Mouse (Mus musculus): ENCODE measurements at regions not wholly inside any gene's neighbourhood (a gene's known extent, or its start where the extent isn't known, plus 50 kb on each side); places are given as distances from the start of the nearest gene placed in this dataset.
A peak's percentile ranks its signal among the peaks of the same experiment; 100 is the strongest.

- H3K36me3 ChIP-seq (ENCODE audit: control insufficient read depth, insufficient read depth, low read length): no peaks in the 10 kb centered on the region
- H3K27me3 ChIP-seq (replicated peaks; ENCODE audit: control insufficient read depth, insufficient read depth, low read length): no peaks in the 10 kb centered on the region
- H3K4me1 ChIP-seq (replicated peaks; ENCODE audit: control insufficient read depth, insufficient read depth, low read length): no peaks in the 10 kb centered on the region
- DNase-seq (ENCODE audit: low spot score) (no peak), ATAC-seq (replicated peaks; ENCODE audit: low FRiP score, low TSS enrichment, low read depth) (no peak)
- H3K9ac ChIP-seq (ENCODE audit: low read length): no peak overlapping the region
- 79% methylated on average over 2 of the region's 2 CpGs for WGBS
- no peak overlapping the region for H3K4me3 ChIP-seq (ENCODE audit: low read depth, low read length)
- H3K9me3 ChIP-seq (ENCODE audit: control insufficient read depth, low read length): no peaks in the 10 kb centered on the region; the same call in 1 of the 2 replicates
- no peak overlapping the region for H3K4me2 ChIP-seq (ENCODE audit: low read length)
- no peak overlapping the region for H3K27ac ChIP-seq (ENCODE audit: low read depth)
These were observed 182.7 kb upstream of the Sox4 start for GRCm38 (mm10) chr13:29136231-29136630.

DNA sequence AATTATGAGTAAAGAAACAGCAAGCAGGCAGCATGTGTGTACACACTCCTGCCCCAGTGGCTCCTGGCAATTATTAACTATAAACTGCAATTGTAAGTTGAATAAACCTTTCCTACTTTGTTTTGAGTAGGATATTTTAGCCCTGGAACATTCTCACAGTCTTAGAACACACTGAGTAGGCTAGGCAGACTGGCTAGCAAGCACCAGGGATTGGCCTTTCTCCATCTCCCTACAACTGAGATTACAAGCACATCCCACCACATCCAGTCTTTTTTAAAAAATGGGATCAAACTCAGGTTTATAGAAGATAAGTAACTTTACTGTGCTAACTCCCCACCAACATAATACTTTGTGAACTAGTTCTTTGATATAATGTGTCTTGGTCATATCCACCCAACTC lies 174.0 kb upstream of the Sox4 start:
- peak; percentile 10 for DNase-seq (ENCODE audit: low spot score)

DNA sequence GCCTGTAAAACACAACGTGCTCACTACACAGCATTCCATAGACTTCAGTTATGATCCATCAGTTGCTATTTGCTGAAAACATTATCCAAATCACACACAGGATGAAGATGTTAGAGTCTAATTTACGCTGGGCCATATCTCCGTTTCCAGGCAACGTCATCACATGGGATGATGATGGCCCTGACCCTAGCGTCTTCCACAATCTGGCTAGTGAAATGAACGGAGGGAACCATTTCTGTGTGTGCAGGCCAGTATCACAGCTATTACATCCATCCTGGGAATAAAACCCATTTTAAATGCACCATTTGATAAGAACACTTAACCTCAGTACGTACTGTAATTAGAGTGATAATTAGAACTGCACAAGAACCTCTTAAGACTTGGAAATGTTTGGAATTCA lies 170.0 kb upstream of the Sox4 start:
- ATAC-seq (replicated peaks; ENCODE audit: low FRiP score, low TSS enrichment, low read depth): no peak
- H3K4me1 ChIP-seq (replicated peaks; ENCODE audit: control insufficient read depth, insufficient read depth, low read length): no peaks in the 10 kb centered on the region
- no peaks in the 10 kb centered on the region for H3K9me3 ChIP-seq (ENCODE audit: control insufficient read depth, low read length)
- no peaks in the 10 kb centered on the region for H3K36me3 ChIP-seq (ENCODE audit: control insufficient read depth, insufficient read depth, low read length)
- H3K27me3 ChIP-seq (replicated peaks; ENCODE audit: control insufficient read depth, insufficient read depth, low read length): no peaks in the 10 kb centered on the region
- H3K9ac ChIP-seq (ENCODE audit: low read length): no peak overlapping the region
- WGBS: 74% methylated on average over 7 of the region's 7 CpGs
- no peak for DNase-seq (ENCODE audit: low spot score)
- H3K27ac ChIP-seq (ENCODE audit: low read depth): no peak overlapping the region
- no peak overlapping the region for H3K4me3 ChIP-seq (ENCODE audit: low read depth, low read length)
- H3K4me2 ChIP-seq (ENCODE audit: low read length): no peak overlapping the region

More for the DNA sequence above, 174.0 kb upstream of the Sox4 start:
- no peaks in the 10 kb centered on the region for H3K9me3 ChIP-seq (ENCODE audit: control insufficient read depth, low read length)
- H3K27me3 ChIP-seq (replicated peaks; ENCODE audit: control insufficient read depth, insufficient read depth, low read length): no peaks in the 10 kb centered on the region
- no peak overlapping the region for H3K4me2 ChIP-seq (ENCODE audit: low read length)
- no peaks in the 10 kb centered on the region for H3K36me3 ChIP-seq (ENCODE audit: control insufficient read depth, insufficient read depth, low read length)
- no peak overlapping the region for H3K4me3 ChIP-seq (ENCODE audit: low read depth, low read length)
- no peak overlapping the region for H3K9ac ChIP-seq (ENCODE audit: low read length)
- ATAC-seq (replicated peaks; ENCODE audit: low FRiP score, low TSS enrichment, low read depth): no peak
- no peaks in the 10 kb centered on the region for H3K4me1 ChIP-seq (replicated peaks; ENCODE audit: control insufficient read depth, insufficient read depth, low read length)
- no peak overlapping the region for H3K27ac ChIP-seq (ENCODE audit: low read depth)

DNA sequence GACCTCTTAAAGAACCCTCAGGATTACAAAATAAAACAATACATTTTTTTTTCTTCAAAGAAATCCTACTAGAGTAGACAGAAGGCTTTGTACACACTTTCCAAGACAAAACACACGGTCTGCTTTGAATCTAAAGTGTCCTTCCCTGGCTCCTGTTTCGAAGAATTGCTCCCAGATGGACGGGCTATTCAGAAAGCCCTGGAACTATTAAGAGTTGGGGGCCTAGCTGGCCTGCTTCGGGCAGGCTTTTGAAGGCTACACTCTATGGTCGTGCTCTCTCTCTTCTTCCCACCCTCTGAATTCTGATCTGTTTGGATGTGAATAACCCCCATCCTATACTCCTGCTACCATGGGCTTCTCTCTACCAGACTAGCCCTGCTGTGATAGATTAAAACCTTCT lies 167.6 kb upstream of the Sox4 start:
- DNase-seq (ENCODE audit: low spot score) (no peak), ATAC-seq (replicated peaks; ENCODE audit: low FRiP score, low TSS enrichment, low read depth) (no peak)
- no peaks in the 10 kb centered on the region for H3K4me1 ChIP-seq (replicated peaks; ENCODE audit: control insufficient read depth, insufficient read depth, low read length)
- H3K27ac ChIP-seq (ENCODE audit: low read depth): no peak overlapping the region
- H3K36me3 ChIP-seq (ENCODE audit: control insufficient read depth, insufficient read depth, low read length): no peaks in the 10 kb centered on the region
- H3K4me2 ChIP-seq (ENCODE audit: low read length): no peak overlapping the region
- H3K27me3 ChIP-seq (replicated peaks; ENCODE audit: control insufficient read depth, insufficient read depth, low read length): no peaks in the 10 kb centered on the region
- H3K9ac ChIP-seq (ENCODE audit: low read length): no peak overlapping the region
- no peaks in the 10 kb centered on the region for H3K9me3 ChIP-seq (ENCODE audit: control insufficient read depth, low read length)
- 89% methylated on average over 5 of the region's 5 CpGs for WGBS
- no peak overlapping the region for H3K4me3 ChIP-seq (ENCODE audit: low read depth, low read length)

- Histone ChIP-seq H3K4me2 (ENCODE audit: low read length) (no peak overlapping the region), H3K4me3 (ENCODE audit: low read depth, low read length) (no peak overlapping the region), H3K27ac (ENCODE audit: low read depth) (no peak overlapping the region), H3K4me1 (replicated peaks; ENCODE audit: control insufficient read depth, insufficient read depth, low read length) (no peaks in the 10 kb centered on the region), H3K36me3 (ENCODE audit: control insufficient read depth, insufficient read depth, low read length) (no peaks in the 10 kb centered on the region), H3K9me3 (ENCODE audit: control insufficient read depth, low read length) (no peaks in the 10 kb centered on the region), H3K27me3 (replicated peaks; ENCODE audit: control insufficient read depth, insufficient read depth, low read length) (no peaks in the 10 kb centered on the region), H3K9ac (ENCODE audit: low read length) (no peak overlapping the region)
- 86% methylated on average over 1 of the region's 1 CpGs for WGBS
- no peak for DNase-seq (ENCODE audit: low spot score)
- ATAC-seq (replicated peaks; ENCODE audit: low FRiP score, low TSS enrichment, low read depth): no peak
These were observed 165.8 kb upstream of the Sox4 start for GRCm38 (mm10) chr13:29119357-29119756.

DNA sequence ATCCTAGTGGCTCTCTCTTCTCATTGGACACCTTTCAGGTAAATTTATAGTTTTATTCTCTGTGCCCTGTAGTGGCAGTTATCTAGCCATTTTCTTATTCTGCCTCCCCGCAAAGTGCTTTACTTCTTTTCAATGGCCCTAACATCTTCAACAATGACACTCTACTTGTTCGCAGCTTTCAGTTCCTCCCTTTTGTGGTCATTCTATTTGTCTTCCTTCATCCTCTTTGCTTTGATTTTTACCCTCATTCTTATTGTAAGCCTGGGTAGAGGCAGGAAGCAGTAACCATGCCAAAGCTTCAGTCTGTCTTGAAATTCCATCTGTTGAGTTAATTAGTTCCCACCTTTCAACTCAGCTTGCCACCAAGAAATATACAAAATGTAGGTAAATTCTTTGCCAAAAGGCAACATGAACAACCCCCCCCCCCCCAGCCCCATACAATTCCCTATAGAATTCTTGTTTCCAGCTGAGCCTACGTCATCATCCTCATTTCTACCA lies 161.5 kb upstream of the Sox4 start:
- Histone ChIP-seq H3K9ac (ENCODE audit: low read length) (no peak overlapping the region), H3K36me3 (ENCODE audit: control insufficient read depth, insufficient read depth, low read length) (no peaks in the 10 kb centered on the region), H3K4me2 (ENCODE audit: low read length) (no peak overlapping the region), H3K4me3 (ENCODE audit: low read depth, low read length) (no peak overlapping the region), H3K27me3 (replicated peaks; ENCODE audit: control insufficient read depth, insufficient read depth, low read length) (no peaks in the 10 kb centered on the region), H3K4me1 (replicated peaks; ENCODE audit: control insufficient read depth, insufficient read depth, low read length) (no peaks in the 10 kb centered on the region), H3K27ac (ENCODE audit: low read depth) (no peak overlapping the region), H3K9me3 (ENCODE audit: control insufficient read depth, low read length) (no peaks in the 10 kb centered on the region)
- no peak for ATAC-seq (replicated peaks; ENCODE audit: low FRiP score, low TSS enrichment, low read depth)
- DNase-seq (ENCODE audit: low spot score): no peak
- 90% methylated on average over 3 of the region's 3 CpGs for WGBS

DNA sequence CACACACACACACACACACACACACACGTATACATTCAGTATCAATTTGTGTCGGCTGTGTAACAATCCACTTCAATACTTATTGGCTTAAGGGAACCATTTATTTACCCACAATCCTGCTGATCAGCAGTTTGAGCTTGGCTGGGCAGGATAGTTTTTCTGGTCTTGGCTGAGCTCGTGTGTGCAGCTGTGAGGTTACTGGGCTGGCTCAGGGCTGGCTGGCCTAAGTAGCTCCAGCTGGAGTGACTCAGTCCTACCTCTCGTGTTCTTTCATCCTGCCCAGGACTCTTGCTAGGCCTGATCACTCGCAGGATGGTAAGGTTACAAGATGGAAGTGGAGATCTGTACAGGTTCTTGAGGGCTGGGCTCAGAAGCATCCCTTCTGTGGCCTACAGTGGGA lies 156.6 kb upstream of the Sox4 start:
- Histone ChIP-seq H3K4me3 (ENCODE audit: low read depth, low read length) (no peak overlapping the region), H3K36me3 (ENCODE audit: control insufficient read depth, insufficient read depth, low read length) (no peaks in the 10 kb centered on the region), H3K4me1 (replicated peaks; ENCODE audit: control insufficient read depth, insufficient read depth, low read length) (no peaks in the 10 kb centered on the region), H3K9me3 (ENCODE audit: control insufficient read depth, low read length) (no peaks in the 10 kb centered on the region), H3K9ac (ENCODE audit: low read length) (no peak overlapping the region), H3K4me2 (ENCODE audit: low read length) (no peak overlapping the region), H3K27me3 (replicated peaks; ENCODE audit: control insufficient read depth, insufficient read depth, low read length) (no peaks in the 10 kb centered on the region), H3K27ac (ENCODE audit: low read depth) (no peak overlapping the region)
- 70% methylated on average over 5 of the region's 5 CpGs for WGBS
- DNase-seq (ENCODE audit: low spot score): no peak
- ATAC-seq (replicated peaks; ENCODE audit: low FRiP score, low TSS enrichment, low read depth): no peak

DNA sequence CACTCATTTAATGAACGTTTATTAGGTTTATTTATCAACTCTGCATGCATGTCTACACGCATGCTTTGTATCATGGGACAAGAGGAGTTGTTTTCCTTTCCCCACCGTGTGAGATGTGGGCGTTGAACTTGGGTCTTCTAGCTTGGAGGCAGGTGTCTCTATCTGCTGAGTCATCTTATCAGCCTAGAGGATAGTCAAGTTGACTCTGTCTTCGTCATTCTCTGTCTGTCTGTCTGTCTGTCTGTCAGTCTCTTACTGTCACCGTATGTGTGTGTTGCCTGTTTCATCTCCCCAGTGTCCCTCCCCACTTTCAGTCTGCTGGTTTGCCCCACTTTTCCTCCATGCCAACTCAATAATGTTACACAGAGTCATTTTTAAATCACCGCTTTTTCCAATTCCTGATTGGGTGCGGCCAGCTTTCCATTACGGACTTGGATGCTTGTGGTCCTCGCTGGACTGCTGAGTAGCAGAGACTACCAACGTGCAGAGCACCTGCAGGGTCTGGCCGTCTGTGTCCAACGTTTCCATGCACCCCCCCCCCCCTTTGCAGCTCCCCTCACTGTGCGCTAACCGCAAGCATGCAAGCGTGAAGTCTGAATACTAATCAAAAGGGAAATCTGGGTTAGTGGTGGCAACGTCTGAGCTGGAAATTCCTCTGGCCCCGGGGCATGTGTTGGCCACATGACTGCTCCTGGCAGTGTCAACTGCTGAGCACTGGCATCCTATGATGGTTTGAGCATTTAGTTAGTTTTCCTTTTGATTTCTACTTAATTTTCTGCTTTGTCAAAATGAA lies 155.7 kb upstream of the Sox4 start:
- Histone ChIP-seq H3K4me2 (ENCODE audit: low read length) (no peak overlapping the region), H3K9me3 (ENCODE audit: control insufficient read depth, low read length) (no peaks in the 10 kb centered on the region), H3K27ac (ENCODE audit: low read depth) (no peak overlapping the region), H3K36me3 (ENCODE audit: control insufficient read depth, insufficient read depth, low read length) (no peaks in the 10 kb centered on the region), H3K9ac (ENCODE audit: low read length) (no peak overlapping the region), H3K4me3 (ENCODE audit: low read depth, low read length) (no peak overlapping the region), H3K4me1 (replicated peaks; ENCODE audit: control insufficient read depth, insufficient read depth, low read length) (no peaks in the 10 kb centered on the region), H3K27me3 (replicated peaks; ENCODE audit: control insufficient read depth, insufficient read depth, low read length) (no peaks in the 10 kb centered on the region)
- ATAC-seq (replicated peaks; ENCODE audit: low FRiP score, low TSS enrichment, low read depth): no peak
- DNase-seq (ENCODE audit: low spot score): no peak
- 85% methylated on average over 18 of the region's 18 CpGs for WGBS

DNA sequence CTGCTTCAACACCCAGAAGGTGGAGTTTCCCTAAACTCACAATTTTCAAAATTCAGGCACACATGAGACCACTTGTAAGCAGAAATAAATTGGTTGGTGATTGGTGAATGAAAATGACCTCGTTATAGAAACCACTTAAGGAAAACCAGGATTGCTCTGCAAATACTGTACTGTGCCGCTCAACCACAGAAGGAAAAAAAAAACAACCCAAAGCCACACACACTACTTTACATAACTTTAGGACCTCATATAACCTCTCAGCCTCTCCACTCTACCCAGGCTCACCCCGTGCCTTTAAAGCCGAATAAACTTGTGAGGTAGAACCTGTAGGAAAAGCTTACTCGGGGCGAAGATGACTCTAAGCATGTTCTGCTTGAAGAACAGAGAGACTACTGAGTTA lies 154.7 kb upstream of the Sox4 start:
- 88% methylated on average over 6 of the region's 6 CpGs for WGBS

More for the DNA sequence above, 154.7 kb upstream of the Sox4 start:
- DNase-seq (ENCODE audit: low spot score) (no peak), ATAC-seq (replicated peaks; ENCODE audit: low FRiP score, low TSS enrichment, low read depth) (no peak)
- Histone ChIP-seq H3K4me2 (ENCODE audit: low read length) (no peak overlapping the region), H3K4me1 (replicated peaks; ENCODE audit: control insufficient read depth, insufficient read depth, low read length) (no peaks in the 10 kb centered on the region), H3K27me3 (replicated peaks; ENCODE audit: control insufficient read depth, insufficient read depth, low read length) (no peaks in the 10 kb centered on the region), H3K27ac (ENCODE audit: low read depth) (no peak overlapping the region), H3K9ac (ENCODE audit: low read length) (no peak overlapping the region), H3K36me3 (ENCODE audit: control insufficient read depth, insufficient read depth, low read length) (no peaks in the 10 kb centered on the region), H3K4me3 (ENCODE audit: low read depth, low read length) (no peak overlapping the region), H3K9me3 (ENCODE audit: control insufficient read depth, low read length) (no peaks in the 10 kb centered on the region)

Measured in intestine, embryonic 14.5 days (tissue).